Mouse (Mus musculus): ENCODE measurements at regions not wholly inside any gene's neighbourhood (a gene's known extent, or its start where the extent isn't known, plus 50 kb on each side); places are given as distances from the start of the nearest gene placed in this dataset.
A peak's percentile ranks its signal among the peaks of the same experiment; 100 is the strongest.

- Histone ChIP-seq H3K4me3 (ENCODE audit: insufficient read depth in 1 of 2, low read depth in 1 of 2, low read length in 2 of 2, poor library complexity in 1 of 2, severe bottlenecking in 1 of 2) (no peak overlapping the region), H3K36me3 (ENCODE audit: control insufficient read depth, insufficient read depth, low read length, poor library complexity, severe bottlenecking) (no peaks in the 10 kb centered on the region), H3K9me3 (ENCODE audit: control insufficient read depth, insufficient read depth, low read depth, low read length) (no peaks in the 10 kb centered on the region), H3K9ac (ENCODE audit: insufficient read depth, low read depth, low read length, poor library complexity, severe bottlenecking) (no peak overlapping the region), H3K27ac (ENCODE audit: insufficient read depth, low read depth, low read length, poor library complexity, severe bottlenecking) (no peak overlapping the region), H3K4me1 (ENCODE audit: control insufficient read depth in 2 of 2, insufficient read depth in 2 of 2, low read length in 2 of 2, poor library complexity in 1 of 2) (no peaks in the 10 kb centered on the region)
- TF ChIP-seq HCFC1 (IDR thresholded peaks at IDR 0.05; ENCODE audit: borderline replicate concordance, insufficient read depth, low read length) (no peak), MAFK (IDR thresholded peaks at IDR 0.05; ENCODE audit: insufficient read depth, low read depth, low read length) (no peak), ZC3H11A (IDR thresholded peaks at IDR 0.05; ENCODE audit: borderline replicate concordance, low read depth, low read length) (no peak), ZNF384 (IDR thresholded peaks at IDR 0.05; ENCODE audit: low read depth, low read length) (no peak), CHD2 (IDR thresholded peaks at IDR 0.05; ENCODE audit: low read depth, low read length) (no peak)
- in situ Hi-C loops (cut with MboI; ENCODE audit: low sequenced_read_pairs in 2 of 2, unreplicated experiment in 2 of 2) = no loop called here
- no peak for DNase-seq (ENCODE audit: low read depth, low spot score)
These were observed 230.2 kb upstream of the Nsun2 start for GRCm38 (mm10) chr13:69303316-69303715.

- H3K36me3 ChIP-seq (ENCODE audit: control insufficient read depth, insufficient read depth, low read length, poor library complexity, severe bottlenecking) = no peaks in the 10 kb centered on the region
- H3K9me3 ChIP-seq (ENCODE audit: control insufficient read depth, insufficient read depth, low read depth, low read length) = no peaks in the 10 kb centered on the region
- in situ Hi-C loops (cut with MboI; ENCODE audit: low sequenced_read_pairs in 2 of 2, unreplicated experiment in 2 of 2) = no loop called here
- no peak overlapping the region for H3K9ac ChIP-seq (ENCODE audit: insufficient read depth, low read depth, low read length, poor library complexity, severe bottlenecking)
- H3K4me3 ChIP-seq (ENCODE audit: insufficient read depth in 1 of 2, low read depth in 1 of 2, low read length in 2 of 2, poor library complexity in 1 of 2, severe bottlenecking in 1 of 2) = no peak overlapping the region
- H3K4me1 ChIP-seq (ENCODE audit: control insufficient read depth in 2 of 2, insufficient read depth in 2 of 2, low read length in 2 of 2, poor library complexity in 1 of 2) = no peaks in the 10 kb centered on the region
- no peak for DNase-seq (ENCODE audit: low read depth, low spot score)
- TF ChIP-seq ZC3H11A (IDR thresholded peaks at IDR 0.05; ENCODE audit: borderline replicate concordance, low read depth, low read length) = no peak
- H3K27ac ChIP-seq (ENCODE audit: insufficient read depth, low read depth, low read length, poor library complexity, severe bottlenecking) = no peak overlapping the region
These were observed 203.0 kb upstream of the Nsun2 start for GRCm38 (mm10) chr13:69330412-69331000.

GRCm38 (mm10) chr13:69331537-69332435, 201.8 kb upstream of the Nsun2 start:
- H3K27ac ChIP-seq (ENCODE audit: insufficient read depth, low read depth, low read length, poor library complexity, severe bottlenecking) = no peak overlapping the region
- H3K36me3 ChIP-seq (ENCODE audit: control insufficient read depth, insufficient read depth, low read length, poor library complexity, severe bottlenecking) = no peaks in the 10 kb centered on the region
- TF ChIP-seq ZNF384 (IDR thresholded peaks at IDR 0.05; ENCODE audit: low read depth, low read length) (no peak), HCFC1 (IDR thresholded peaks at IDR 0.05; ENCODE audit: borderline replicate concordance, insufficient read depth, low read length) (no peak), MAFK (IDR thresholded peaks at IDR 0.05; ENCODE audit: insufficient read depth, low read depth, low read length) (no peak), ZC3H11A (IDR thresholded peaks at IDR 0.05; ENCODE audit: borderline replicate concordance, low read depth, low read length) (no peak), CHD2 (IDR thresholded peaks at IDR 0.05; ENCODE audit: low read depth, low read length) (no peak)
- no peak overlapping the region for H3K9ac ChIP-seq (ENCODE audit: insufficient read depth, low read depth, low read length, poor library complexity, severe bottlenecking)
- no peaks in the 10 kb centered on the region for H3K9me3 ChIP-seq (ENCODE audit: control insufficient read depth, insufficient read depth, low read depth, low read length)
- no peaks in the 10 kb centered on the region for H3K4me1 ChIP-seq (ENCODE audit: control insufficient read depth in 2 of 2, insufficient read depth in 2 of 2, low read length in 2 of 2, poor library complexity in 1 of 2)
- in situ Hi-C loops (cut with MboI; ENCODE audit: low sequenced_read_pairs in 2 of 2, unreplicated experiment in 2 of 2) = no loop called here
- no peak overlapping the region for H3K4me3 ChIP-seq (ENCODE audit: insufficient read depth in 1 of 2, low read depth in 1 of 2, low read length in 2 of 2, poor library complexity in 1 of 2, severe bottlenecking in 1 of 2)
- DNase-seq (ENCODE audit: low read depth, low spot score) = peak; percentile 7

- in situ Hi-C loops (cut with MboI; ENCODE audit: low sequenced_read_pairs in 2 of 2, unreplicated experiment in 2 of 2) = no loop called here
These were observed 189.7 kb upstream of the Nsun2 start for GRCm38 (mm10) chr13:69343806-69344205.

More at GRCm38 (mm10) chr13:69343806-69344205, 189.7 kb upstream of the Nsun2 start:
- Histone ChIP-seq H3K4me3 (ENCODE audit: insufficient read depth in 1 of 2, low read depth in 1 of 2, low read length in 2 of 2, poor library complexity in 1 of 2, severe bottlenecking in 1 of 2) (no peak overlapping the region), H3K4me1 (ENCODE audit: control insufficient read depth in 2 of 2, insufficient read depth in 2 of 2, low read length in 2 of 2, poor library complexity in 1 of 2) (no peaks in the 10 kb centered on the region), H3K9me3 (ENCODE audit: control insufficient read depth, insufficient read depth, low read depth, low read length) (no peaks in the 10 kb centered on the region), H3K27ac (ENCODE audit: insufficient read depth, low read depth, low read length, poor library complexity, severe bottlenecking) (no peak overlapping the region), H3K36me3 (ENCODE audit: control insufficient read depth, insufficient read depth, low read length, poor library complexity, severe bottlenecking) (no peaks in the 10 kb centered on the region), H3K9ac (ENCODE audit: insufficient read depth, low read depth, low read length, poor library complexity, severe bottlenecking) (no peak overlapping the region)
- no peak for DNase-seq (ENCODE audit: low read depth, low spot score)
- TF ChIP-seq CHD2 (IDR thresholded peaks at IDR 0.05; ENCODE audit: low read depth, low read length) (no peak), MAFK (IDR thresholded peaks at IDR 0.05; ENCODE audit: insufficient read depth, low read depth, low read length) (no peak), ZC3H11A (IDR thresholded peaks at IDR 0.05; ENCODE audit: borderline replicate concordance, low read depth, low read length) (no peak), HCFC1 (IDR thresholded peaks at IDR 0.05; ENCODE audit: borderline replicate concordance, insufficient read depth, low read length) (no peak), ZNF384 (IDR thresholded peaks at IDR 0.05; ENCODE audit: low read depth, low read length) (no peak)

Data from ES-E14 (cell line).